Mouse (Mus musculus) heart, adult 2 months (tissue): ENCODE results near the gene Ptger1. TPM values are rescaled to one million over a fixed set of nuclear protein-coding genes. Genes with fewer than 3 reads are reported as not detected.

Experiments
- DNase-seq, 2 experiments: peaks; one replicate each; pipeline ENCODE4 v3.0.0; 2021
- H3K27ac ChIP-seq: fragments of 200-600 bp; 2 replicates; pipeline ENCODE4 v1.8.1; 2022
- H3K27me3 ChIP-seq: fragments of 200-500 bp; 2 replicates; pipeline ENCODE4 v1.6.1; 2012; ENCODE audit warnings: mild to moderate bottlenecking, low read length, inconsistent platforms, mixed read lengths; ENCODE audit not compliant: control insufficient read depth, insufficient read depth
- H3K36me3 ChIP-seq: fragments of 200-500 bp; 2 replicates; pipeline ENCODE4 v1.6.1; 2012; ENCODE audit warnings: low read length, inconsistent platforms; ENCODE audit not compliant: control insufficient read depth, insufficient read depth
- H3K4me1 ChIP-seq: fragments of 200-500 bp; 2 replicates; pipeline ENCODE4 v1.6.1; 2011; ENCODE audit warnings: low read length; ENCODE audit not compliant: control insufficient read depth, insufficient read depth
- H3K4me3 ChIP-seq: fragments of 200-600 bp; 2 replicates; pipeline ENCODE4 v1.8.1; 2022
- H3K79me2 ChIP-seq: fragments of 200-500 bp; replicated peaks from 2 replicates; pipeline ENCODE4 v1.6.1; 2012; ENCODE audit warnings: mild to moderate bottlenecking, inconsistent platforms, low read length, moderate library complexity, mixed read lengths; ENCODE audit not compliant: control insufficient read depth, insufficient read depth
- H3K9ac ChIP-seq: fragments of 200-500 bp; 2 replicates; pipeline ENCODE4 v1.6.1; 2012; ENCODE audit warnings: low read depth, mild to moderate bottlenecking, control low read depth, inconsistent platforms, low read length, mixed read lengths
- CTCF ChIP-seq: fragments of 200-600 bp; IDR thresholded peaks from 2 replicates; pipeline ENCODE4 v1.8.1; 2022; ENCODE audit warnings: antibody characterized with exemption, mild to moderate bottlenecking, moderate library complexity
- EP300 ChIP-seq: fragments of 200-500 bp; IDR thresholded peaks from 2 replicates; pipeline ENCODE4 v1.6.1; 2011; ENCODE audit warnings: low read depth, low read length, control low read depth; ENCODE audit not compliant: insufficient read depth
- POLR2A ChIP-seq: fragments of 200-500 bp; IDR thresholded peaks from 2 replicates; pipeline ENCODE4 v1.6.1; 2011; ENCODE audit warnings: mild to moderate bottlenecking, low read depth, low read length, control low read depth; ENCODE audit not compliant: insufficient read depth
- WGBS: fragments of 180-500 bp; shearing (Covaris S2); methylation state at CpG from one replicate; pipeline ENCODE4 v1.1.7; 2018; 5-methylcytosine and 5-hydroxymethylcytosine counted together
- intact Hi-C: fragments of 180-260 bp; cut with DNase I; formaldehyde crosslinking; loops from one replicate; pipeline ENCODE4 v1.15.1; 2025
- polyA plus RNA-seq: library from polyadenylated mRNA; depleted of rRNA; stranded (reverse); fragments of >200 nt; gene quantifications from 2 replicates; pipeline ENCODE4 v1.2.3, GENCODE M21; 2012; rRNA removed
- total RNA-seq, 2 experiments: library from RNA; stranded (reverse); gene quantifications; 2 replicates each; pipeline ENCODE4 v1.2.3; 2021

The Ptger1 gene
- total and polyA plus RNA-seq, 3 experiments = 0.37 to 0.41 (median 0.39) TPM

DNA sequence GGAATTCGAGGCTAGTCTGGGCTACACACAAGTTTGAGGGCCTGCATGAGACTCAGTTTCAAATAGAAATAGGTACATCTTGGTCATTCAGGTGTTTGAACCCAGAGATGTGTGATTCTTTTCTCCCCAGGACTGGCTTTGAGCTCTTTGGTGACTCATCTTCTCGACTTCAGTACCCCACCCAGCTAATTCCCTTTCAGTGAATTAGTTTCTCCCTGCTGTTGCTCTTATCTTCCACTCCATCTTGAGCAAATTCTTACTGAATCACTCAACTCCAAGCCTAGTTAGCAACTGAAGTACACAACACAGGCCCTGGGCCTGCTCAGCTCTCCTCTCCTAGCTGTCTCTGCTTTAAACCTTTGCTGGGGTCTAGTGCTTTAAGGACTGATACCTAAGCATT lies 50.1 kb downstream of the Ptger1 start:
- no peak for DNase-seq
- no peaks in the 10 kb centered on the region for H3K27me3 ChIP-seq
- no peaks in the 10 kb centered on the region; the same call in 1 of the 2 replicates for H3K36me3 ChIP-seq
- no peak overlapping the region for H3K27ac ChIP-seq
- no peak overlapping the region for H3K4me3 ChIP-seq
- 49% methylated on average over 2 of the region's 2 CpGs for WGBS
- TF ChIP-seq CTCF = no peak
- TF ChIP-seq POLR2A = no peak
- TF ChIP-seq EP300 = no peak
- H3K4me1 ChIP-seq = peaks cover 5% of the 10 kb centered on the region
- H3K9ac ChIP-seq = no peak overlapping the region
- intact Hi-C loops = no loop called here
- H3K79me2 ChIP-seq = peaks cover 5% of the 10 kb centered on the region; the same call in 1 of the 2 replicates

DNA sequence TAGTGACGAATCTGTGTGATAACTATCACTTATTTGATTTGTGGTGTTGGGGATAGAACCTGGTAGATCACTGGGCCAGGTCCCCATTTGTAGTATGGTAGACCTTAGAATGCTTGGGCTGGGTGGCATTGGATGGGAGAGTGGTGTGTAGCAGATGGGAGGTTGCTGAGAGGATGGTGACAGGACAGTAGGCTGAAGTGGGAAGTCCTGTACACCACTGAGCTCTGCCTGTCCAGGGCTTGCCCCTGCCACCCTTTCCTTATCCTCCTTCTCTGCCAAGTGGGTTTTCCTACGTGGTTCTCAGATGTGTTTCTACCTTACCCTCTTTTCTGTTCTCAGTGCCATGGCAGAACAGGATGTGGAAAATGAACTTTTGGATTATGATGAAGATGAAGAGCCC lies 52.6 kb downstream of the Ptger1 start:
- peaks cover 12% of the 10 kb centered on the region for H3K4me1 ChIP-seq
- intact Hi-C loops = no loop called here
- H3K27me3 ChIP-seq = no peaks in the 10 kb centered on the region
- H3K36me3 ChIP-seq = peaks cover 4% of the 10 kb centered on the region
- peaks cover 5% of the 10 kb centered on the region; the same call in 1 of the 2 replicates for H3K79me2 ChIP-seq
- WGBS = 74% methylated on average over 2 of the region's 2 CpGs
- no peak overlapping the region for H3K4me3 ChIP-seq
- TF ChIP-seq POLR2A (no peak), EP300 (no peak), CTCF (no peak)
- DNase-seq = no peak
- H3K9ac ChIP-seq = no peak overlapping the region
- no peak overlapping the region for H3K27ac ChIP-seq

DNA sequence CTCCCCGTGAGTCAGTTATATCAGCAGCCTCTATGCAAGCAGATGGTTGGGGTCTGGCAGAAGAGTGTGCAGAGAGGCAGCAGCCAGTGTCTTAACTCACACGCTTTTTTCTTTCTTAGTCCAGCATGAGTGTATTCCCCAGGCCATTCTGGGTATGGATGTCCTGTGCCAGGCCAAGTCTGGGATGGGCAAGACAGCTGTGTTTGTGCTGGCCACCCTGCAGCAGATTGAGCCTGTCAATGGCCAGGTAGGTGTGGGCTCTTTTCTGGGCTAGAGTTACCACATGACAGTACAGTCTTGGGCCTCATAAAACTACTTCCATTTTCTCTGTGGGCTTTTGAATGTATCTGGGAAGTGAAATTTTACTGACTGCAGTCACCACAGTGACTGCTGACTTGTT lies 53.2 kb downstream of the Ptger1 start:
- Histone ChIP-seq H3K36me3 (peaks cover 4% of the 10 kb centered on the region), H3K4me1 (peaks cover 12% of the 10 kb centered on the region), H3K9ac (no peak overlapping the region), H3K79me2 (peaks cover 5% of the 10 kb centered on the region; the same call in 1 of the 2 replicates), H3K27ac (no peak overlapping the region), H3K27me3 (no peaks in the 10 kb centered on the region), H3K4me3 (no peak overlapping the region)
- 72% methylated on average over 2 of the region's 2 CpGs for WGBS
- intact Hi-C loops = no loop called here
- no peak for DNase-seq
- TF ChIP-seq POLR2A = no peak
- TF ChIP-seq EP300 = no peak
- TF ChIP-seq CTCF = no peak

DNA sequence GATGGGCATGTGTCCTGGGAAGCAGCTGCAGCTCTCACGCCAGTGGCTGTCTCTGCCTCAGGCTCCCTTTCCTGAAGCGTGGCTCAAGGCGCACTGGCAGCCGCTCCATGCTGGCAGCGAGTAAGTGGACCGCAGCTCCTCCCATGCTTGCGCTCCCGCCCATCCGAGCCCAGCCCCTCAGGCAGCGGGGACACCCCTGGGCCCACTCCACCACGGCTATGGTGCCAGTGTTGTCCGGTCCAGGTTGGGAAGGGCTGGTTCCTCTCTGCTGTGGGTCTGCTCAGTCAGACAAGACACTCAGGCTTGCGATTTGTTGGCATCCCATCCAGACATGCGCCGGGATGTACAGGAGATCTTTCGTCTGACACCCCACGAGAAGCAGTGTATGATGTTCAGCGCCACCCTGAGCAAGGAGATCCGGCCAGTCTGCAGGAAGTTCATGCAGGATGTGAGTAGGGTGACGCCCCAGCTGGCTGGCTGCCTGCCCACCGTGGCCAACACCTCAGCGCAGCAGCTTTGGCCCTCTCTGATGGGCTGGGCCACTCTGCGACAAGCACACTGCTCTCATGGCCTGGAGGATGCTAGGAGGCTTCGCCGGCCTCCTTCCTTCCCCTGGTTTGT lies 55.0 kb downstream of the Ptger1 start:
- no peak overlapping the region for H3K9ac ChIP-seq
- intact Hi-C loops = loop anchor here (2.0 kb wide), 2 partner anchors 15 to 55 kb away; partner anchors contain the start of gene Ptger1
- 41% methylated on average over 25 of the region's 25 CpGs for WGBS
- no peak overlapping the region for H3K4me3 ChIP-seq
- peak; percentile 73; the same call in 1 of the 2 replicates for TF ChIP-seq EP300
- peak; percentile 20; the same call in 1 of the 2 replicates for TF ChIP-seq POLR2A
- TF ChIP-seq CTCF = no peak
- H3K79me2 ChIP-seq = peaks cover 5% of the 10 kb centered on the region; the same call in 1 of the 2 replicates
- peaks cover 4% of the 10 kb centered on the region for H3K36me3 ChIP-seq
- H3K4me1 ChIP-seq = peaks cover 12% of the 10 kb centered on the region
- H3K27me3 ChIP-seq = no peaks in the 10 kb centered on the region
- peak; percentile 87 to 89 for DNase-seq
- H3K27ac ChIP-seq = peak overlapping the region; percentile 71

Other genes with a start within 250 kb of the Ptger1 start
- 10 to 100 TPM; 52.3 TPM for gene Scoc, start 208.3 kb upstream of the Ptger1 start, total RNA-seq
- gene Scoc, start 208.3 kb upstream of the Ptger1 start, polyA plus RNA-seq = 14.0 and 25.9 TPM in 2 replicates
- not detected for gene Olfr370, start 130.9 kb upstream of the Ptger1 start, total RNA-seq
- not detected in 2 replicates for gene Olfr370, start 130.9 kb upstream of the Ptger1 start, polyA plus RNA-seq
- gene Ndufb7, start 100.0 kb upstream of the Ptger1 start, total RNA-seq = 100 to 1,000 TPM; 620 to 733 TPM
- gene Ndufb7, start 100.0 kb upstream of the Ptger1 start, polyA plus RNA-seq = 1,081 and 1,159 TPM in 2 replicates
- 100 to 1,000 TPM; 445 to 505 TPM for gene Tecr, start 58.7 kb upstream of the Ptger1 start, total RNA-seq
- 772 and 935 TPM in 2 replicates for gene Tecr, start 58.7 kb upstream of the Ptger1 start, polyA plus RNA-seq
- 10 to 100 TPM; 11.3 to 16.8 TPM for gene Dnajb1, start 58.5 kb upstream of the Ptger1 start, total RNA-seq
- 13.4 and 17.4 TPM in 2 replicates for gene Dnajb1, start 58.5 kb upstream of the Ptger1 start, polyA plus RNA-seq
- gene Gipc1, start 14.0 kb upstream of the Ptger1 start, total RNA-seq = 10 to 100 TPM; 23.8 to 25.6 TPM
- 22.3 and 27.7 TPM in 2 replicates for gene Gipc1, start 14.0 kb upstream of the Ptger1 start, polyA plus RNA-seq
- 10 to 100 TPM; 51.1 to 55.6 TPM for gene Pkn1, start 32.5 kb downstream of the Ptger1 start, total RNA-seq
- 53.7 and 59.5 TPM in 2 replicates for gene Pkn1, start 32.5 kb downstream of the Ptger1 start, polyA plus RNA-seq
- 10 to 100 TPM; 15.7 to 17.7 TPM for gene Ddx39, start 48.5 kb downstream of the Ptger1 start, total RNA-seq
- gene Ddx39, start 48.5 kb downstream of the Ptger1 start, polyA plus RNA-seq = 18.0 and 27.3 TPM in 2 replicates
- 10 to 100 TPM; 44.6 to 46.4 TPM for gene Adgre5, start 74.6 kb downstream of the Ptger1 start, total RNA-seq
- gene Adgre5, start 74.6 kb downstream of the Ptger1 start, polyA plus RNA-seq = 73.1 and 73.9 TPM in 2 replicates
- 10 to 100 TPM; 11.3 to 12.9 TPM for gene Adgrl1, start 233.4 kb downstream of the Ptger1 start, total RNA-seq
- gene Adgrl1, start 233.4 kb downstream of the Ptger1 start, polyA plus RNA-seq = 33.8 and 45.8 TPM in 2 replicates